Mouse (Mus musculus): ENCODE data around the gene Ina. TPM values are rescaled to one million over a fixed set of nuclear protein-coding genes. Genes with fewer than 3 reads are reported as not detected.

Gene Ina
- polyA plus RNA-seq (2012; rRNA removed) = 0.11 and 0.31 TPM in 2 replicates

DNA sequence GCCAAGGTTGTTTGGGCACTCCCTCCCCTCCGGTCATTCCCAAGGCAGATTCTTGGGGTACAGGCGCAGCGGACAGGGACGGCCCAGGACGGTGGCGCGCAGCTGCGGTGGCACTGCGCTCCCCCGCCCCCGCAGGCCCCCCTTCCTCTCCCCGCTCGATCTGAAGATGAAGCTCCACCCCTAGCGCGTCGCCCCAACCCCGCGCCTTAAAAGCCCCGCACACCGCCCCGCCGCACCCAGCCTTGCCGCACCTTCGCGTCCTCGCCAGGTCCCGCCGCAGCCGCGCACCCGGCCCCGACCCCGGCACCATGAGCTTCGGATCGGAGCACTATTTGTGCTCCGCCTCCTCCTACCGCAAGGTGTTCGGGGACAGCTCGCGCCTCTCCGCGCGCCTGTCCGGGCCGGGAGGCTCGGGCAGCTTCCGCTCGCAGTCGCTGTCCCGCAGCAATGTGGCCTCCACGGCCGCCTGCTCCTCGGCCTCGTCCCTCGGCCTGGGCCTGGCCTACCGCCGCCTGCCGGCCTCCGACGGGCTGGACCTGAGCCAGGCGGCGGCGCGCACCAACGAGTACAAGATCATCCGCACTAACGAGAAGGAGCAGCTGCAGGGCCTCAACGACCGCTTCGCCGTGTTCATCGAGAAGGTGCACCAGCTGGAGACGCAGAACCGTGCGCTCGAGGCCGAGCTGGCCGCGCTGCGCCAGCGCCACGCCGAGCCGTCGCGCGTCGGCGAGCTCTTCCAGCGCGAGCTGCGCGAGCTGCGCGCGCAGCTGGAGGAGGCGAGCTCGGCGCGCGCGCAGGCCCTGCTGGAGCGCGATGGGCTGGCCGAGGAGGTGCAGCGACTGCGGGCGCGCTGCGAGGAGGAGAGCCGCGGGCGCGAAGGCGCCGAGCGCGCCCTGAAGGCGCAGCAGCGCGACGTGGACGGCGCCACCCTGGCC is at the start of gene Ina, which contains the start of gene Nt5c2:
Gene Ina, plus strand, starts transcription at position 252 of the 935 bp plus-strand sequence.
Gene Nt5c2, minus strand, starts transcription at position 707 of the 935 bp plus-strand sequence.
- H3K27ac ChIP-seq (ENCODE audit: insufficient read depth, low read depth, low read length) = no peak within 1 kb of the TSS
- peak; percentile 21 for DNase-seq
- H3K4me3 ChIP-seq (ENCODE audit: insufficient read depth, low read depth, low read length) = peak within 1 kb of the TSS; percentile 22; the same call in 1 of the 2 replicates
- H3K36me3 ChIP-seq (ENCODE audit: control insufficient read depth, insufficient read depth, low read length) = no peaks in the 10 kb centered on the region
- WGBS = 2% methylated on average over 123 of the region's 124 CpGs
- TF ChIP-seq CTCF (conservative IDR thresholded peaks at IDR 0.05; ENCODE audit: insufficient read depth, insufficient read length, low read depth, low read length) = no peak
- TF ChIP-seq POLR2A (IDR thresholded peaks at IDR 0.05; ENCODE audit: low read depth, low read length) = no peak
- no peaks in the 10 kb centered on the region for H3K4me1 ChIP-seq (ENCODE audit: control insufficient read depth, insufficient read depth, low read length)
- H3K27me3 ChIP-seq (replicated peaks; ENCODE audit: control insufficient read depth, insufficient read depth, low read length) = peaks cover 6% of the 10 kb centered on the region

DNA sequence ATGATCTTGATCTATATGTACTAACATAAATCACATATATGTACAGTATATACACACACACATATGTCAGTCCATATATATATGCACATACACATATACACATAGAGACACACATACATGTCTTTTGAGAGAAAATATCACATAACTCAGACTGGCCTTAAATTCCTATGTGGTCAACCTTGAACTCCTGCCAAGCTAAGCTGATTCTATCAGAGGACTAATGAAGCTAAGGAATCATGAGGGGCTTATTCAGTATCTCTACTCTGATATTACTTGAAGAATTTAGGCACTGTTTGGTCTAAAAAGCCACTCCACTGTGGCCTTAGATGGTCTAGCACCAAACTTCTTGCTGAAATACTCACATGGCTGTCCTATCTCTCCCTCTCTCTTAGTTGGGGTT is 49.0 kb upstream of the Ina start:
- no peak overlapping the region for H3K4me3 ChIP-seq (ENCODE audit: insufficient read depth, low read depth, low read length)
- H3K4me1 ChIP-seq (ENCODE audit: control insufficient read depth, insufficient read depth, low read length) = peaks cover 37% of the 10 kb centered on the region
- H3K36me3 ChIP-seq (ENCODE audit: control insufficient read depth, insufficient read depth, low read length) = no peaks in the 10 kb centered on the region
- TF ChIP-seq CTCF (conservative IDR thresholded peaks at IDR 0.05; ENCODE audit: insufficient read depth, insufficient read length, low read depth, low read length) = no peak
- no peak for TF ChIP-seq POLR2A (IDR thresholded peaks at IDR 0.05; ENCODE audit: low read depth, low read length)
- DNase-seq = no peak
- no peak overlapping the region for H3K27ac ChIP-seq (ENCODE audit: insufficient read depth, low read depth, low read length)
- H3K27me3 ChIP-seq (replicated peaks; ENCODE audit: control insufficient read depth, insufficient read depth, low read length) = no peaks in the 10 kb centered on the region

DNA sequence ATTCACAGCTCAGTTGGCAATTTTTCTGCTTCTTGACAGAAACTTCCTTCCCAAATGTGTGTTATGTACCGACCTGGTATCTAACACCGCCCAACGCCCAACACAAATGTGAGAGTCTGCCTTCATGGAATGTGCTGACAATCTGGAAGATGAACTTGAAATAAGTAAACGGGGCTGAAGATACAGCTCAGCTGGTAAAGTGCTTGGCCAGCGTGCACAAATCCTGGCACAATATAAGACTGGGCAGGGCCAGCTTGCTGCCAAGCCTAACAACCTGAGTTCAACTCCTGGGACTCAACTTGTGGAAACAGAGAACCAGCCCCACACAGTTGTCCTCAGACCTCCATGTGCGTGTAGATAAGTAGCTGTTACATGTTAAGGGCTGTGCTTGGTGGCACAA is 48.2 kb upstream of the Ina start:
- Histone ChIP-seq H3K27ac (ENCODE audit: insufficient read depth, low read depth, low read length) (0 out of 2 replicates have a peak overlapping the region, but pooled peaks have one; percentile 16), H3K36me3 (ENCODE audit: control insufficient read depth, insufficient read depth, low read length) (no peaks in the 10 kb centered on the region), H3K4me1 (ENCODE audit: control insufficient read depth, insufficient read depth, low read length) (peaks cover 35% of the 10 kb centered on the region), H3K4me3 (ENCODE audit: insufficient read depth, low read depth, low read length) (no peak overlapping the region), H3K27me3 (replicated peaks; ENCODE audit: control insufficient read depth, insufficient read depth, low read length) (no peaks in the 10 kb centered on the region)
- TF ChIP-seq CTCF (conservative IDR thresholded peaks at IDR 0.05; ENCODE audit: insufficient read depth, insufficient read length, low read depth, low read length) = no peak
- no peak for TF ChIP-seq POLR2A (IDR thresholded peaks at IDR 0.05; ENCODE audit: low read depth, low read length)
- DNase-seq = peak; percentile 81
- WGBS = 57% methylated on average over 6 of the region's 6 CpGs

DNA sequence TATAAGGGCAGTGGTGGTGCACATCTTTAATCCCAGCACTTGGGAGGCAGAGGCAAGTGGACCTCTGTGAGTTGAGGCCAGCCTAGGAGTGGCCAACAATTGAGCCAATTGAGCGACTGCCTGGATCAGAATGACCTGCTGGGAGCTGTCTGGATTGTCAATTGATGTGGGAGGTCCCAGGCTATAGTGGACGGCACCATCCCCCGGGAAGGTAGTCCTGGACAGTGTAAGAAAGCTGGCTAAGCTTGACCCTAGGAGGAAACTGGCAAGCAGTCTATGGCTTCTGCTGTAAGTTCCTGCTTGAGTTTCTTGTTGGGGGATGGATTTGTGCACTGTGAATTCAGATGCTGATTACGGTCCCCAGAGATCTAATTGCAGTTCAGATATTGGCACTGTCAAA is 46.6 kb upstream of the Ina start:
- Histone ChIP-seq H3K4me3 (ENCODE audit: insufficient read depth, low read depth, low read length) (no peak overlapping the region), H3K36me3 (ENCODE audit: control insufficient read depth, insufficient read depth, low read length) (no peaks in the 10 kb centered on the region), H3K4me1 (ENCODE audit: control insufficient read depth, insufficient read depth, low read length) (peaks cover 33% of the 10 kb centered on the region), H3K27ac (ENCODE audit: insufficient read depth, low read depth, low read length) (no peak overlapping the region), H3K27me3 (replicated peaks; ENCODE audit: control insufficient read depth, insufficient read depth, low read length) (no peaks in the 10 kb centered on the region)
- DNase-seq = peak; percentile 39
- TF ChIP-seq CTCF (conservative IDR thresholded peaks at IDR 0.05; ENCODE audit: insufficient read depth, insufficient read length, low read depth, low read length) (no peak), POLR2A (IDR thresholded peaks at IDR 0.05; ENCODE audit: low read depth, low read length) (no peak)
- WGBS = 75% methylated on average over 4 of the region's 4 CpGs

DNA sequence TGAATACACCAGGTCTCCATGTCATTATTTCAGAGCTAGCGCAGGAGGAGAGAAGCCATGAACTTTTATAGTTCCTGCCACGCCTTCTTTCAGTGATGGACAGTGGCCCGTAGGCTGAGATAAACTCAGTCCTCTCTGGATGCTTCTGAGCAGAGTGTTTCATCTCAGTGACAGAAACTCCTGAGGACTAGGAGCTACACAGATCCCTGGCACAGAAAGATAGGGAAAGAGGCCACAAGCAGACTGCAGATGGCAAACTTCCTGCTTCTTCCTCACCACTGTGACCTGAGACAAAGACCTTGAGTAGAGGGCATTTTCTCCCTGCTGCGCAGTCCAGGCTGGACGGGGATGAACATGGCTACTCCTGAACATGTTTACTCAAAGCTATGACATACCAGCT is 45.7 kb upstream of the Ina start:
- peak overlapping the region; percentile 71; the same call in 1 of the 2 replicates for H3K27ac ChIP-seq (ENCODE audit: insufficient read depth, low read depth, low read length)
- no peaks in the 10 kb centered on the region for H3K27me3 ChIP-seq (replicated peaks; ENCODE audit: control insufficient read depth, insufficient read depth, low read length)
- peak overlapping the region; percentile 15 for H3K4me3 ChIP-seq (ENCODE audit: insufficient read depth, low read depth, low read length)
- DNase-seq = peak; percentile 32
- 64% methylated on average over 5 of the region's 5 CpGs for WGBS
- no peaks in the 10 kb centered on the region for H3K36me3 ChIP-seq (ENCODE audit: control insufficient read depth, insufficient read depth, low read length)
- TF ChIP-seq CTCF (conservative IDR thresholded peaks at IDR 0.05; ENCODE audit: insufficient read depth, insufficient read length, low read depth, low read length) (no peak), POLR2A (IDR thresholded peaks at IDR 0.05; ENCODE audit: low read depth, low read length) (no peak)
- peaks cover 26% of the 10 kb centered on the region for H3K4me1 ChIP-seq (ENCODE audit: control insufficient read depth, insufficient read depth, low read length)

DNA sequence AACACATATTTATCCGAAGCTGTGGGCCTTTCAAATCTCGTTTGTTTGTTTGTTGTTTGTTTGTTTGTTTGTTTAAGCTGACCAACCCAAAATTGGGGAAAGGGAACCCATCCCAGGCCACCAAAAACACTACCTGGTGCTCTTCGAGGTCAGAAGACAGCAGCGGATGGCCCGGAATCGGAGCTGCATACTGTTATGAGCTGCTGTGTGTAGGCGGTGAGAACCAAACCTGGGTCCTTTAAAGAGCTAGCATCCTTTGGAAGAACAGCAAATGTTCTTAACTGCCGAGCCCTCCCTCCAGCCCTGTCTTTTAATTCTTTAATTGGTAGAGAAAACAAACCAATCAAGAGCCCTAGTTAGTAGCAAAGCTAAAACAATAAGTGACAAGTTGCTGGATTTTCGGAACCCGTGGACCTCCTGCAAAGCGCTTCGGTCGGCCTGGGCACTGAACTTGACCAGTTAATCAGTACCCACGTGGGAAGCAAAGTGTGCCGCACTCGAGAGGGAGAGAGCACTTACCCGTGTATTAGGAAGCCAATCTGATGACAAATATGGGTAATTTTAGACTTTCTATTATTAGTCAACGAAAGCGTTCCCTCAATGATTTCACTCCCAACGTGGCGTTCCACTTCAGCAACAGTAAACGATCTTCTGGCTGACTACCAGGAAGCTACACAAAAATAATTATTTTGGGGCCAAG is 45.1 kb upstream of the Ina start:
- Histone ChIP-seq H3K27me3 (replicated peaks; ENCODE audit: control insufficient read depth, insufficient read depth, low read length) (no peaks in the 10 kb centered on the region), H3K27ac (ENCODE audit: insufficient read depth, low read depth, low read length) (peak overlapping the region; percentile 81), H3K4me1 (ENCODE audit: control insufficient read depth, insufficient read depth, low read length) (peaks cover 26% of the 10 kb centered on the region), H3K36me3 (ENCODE audit: control insufficient read depth, insufficient read depth, low read length) (no peaks in the 10 kb centered on the region), H3K4me3 (ENCODE audit: insufficient read depth, low read depth, low read length) (peak overlapping the region; percentile 45; the same call in 1 of the 2 replicates)
- DNase-seq = peak; percentile 92
- TF ChIP-seq POLR2A (IDR thresholded peaks at IDR 0.05; ENCODE audit: low read depth, low read length) = no peak
- WGBS = 31% methylated on average over 22 of the region's 22 CpGs

Data from kidney, adult 2 months (tissue).